Mouse (Mus musculus): ENCODE data around the gene Ncoa1.
"Not testable (repeated sequence)": the region's sequence is repeated elsewhere in the genome, so short reads cannot be mapped to it uniquely, and the experiment has no call there.

The Ncoa1 gene

DNA sequence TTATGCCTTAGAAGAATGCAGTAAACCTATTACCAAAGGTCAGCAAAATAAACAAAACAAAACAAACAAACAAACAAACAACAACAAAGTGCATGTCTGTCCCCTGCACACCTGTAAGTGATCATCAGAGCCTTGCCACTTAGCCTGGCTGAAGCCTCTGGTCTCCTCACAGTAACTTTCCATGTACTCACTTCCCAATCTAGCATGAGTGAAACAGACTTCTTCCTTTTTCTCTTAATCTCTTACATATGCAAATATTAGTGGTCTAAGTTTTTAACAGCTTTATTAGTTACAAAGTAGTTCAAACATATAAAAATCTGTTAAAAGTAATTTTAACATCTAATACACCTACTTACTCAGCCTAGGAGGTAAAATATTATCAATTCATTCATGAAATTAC is 24.7 kb downstream of the Ncoa1 start:
- peak; percentile 46 for DNase-seq (ENCODE audit: low read depth, low spot score)
- Histone ChIP-seq H3K36me3 (ENCODE audit: control insufficient read depth, insufficient read depth, low read length, poor library complexity, severe bottlenecking) (no peaks in the 10 kb centered on the region), H3K27me3 (ENCODE audit: control insufficient read depth, insufficient read depth, low read length, poor library complexity, severe bottlenecking) (no peaks in the 10 kb centered on the region)

DNA sequence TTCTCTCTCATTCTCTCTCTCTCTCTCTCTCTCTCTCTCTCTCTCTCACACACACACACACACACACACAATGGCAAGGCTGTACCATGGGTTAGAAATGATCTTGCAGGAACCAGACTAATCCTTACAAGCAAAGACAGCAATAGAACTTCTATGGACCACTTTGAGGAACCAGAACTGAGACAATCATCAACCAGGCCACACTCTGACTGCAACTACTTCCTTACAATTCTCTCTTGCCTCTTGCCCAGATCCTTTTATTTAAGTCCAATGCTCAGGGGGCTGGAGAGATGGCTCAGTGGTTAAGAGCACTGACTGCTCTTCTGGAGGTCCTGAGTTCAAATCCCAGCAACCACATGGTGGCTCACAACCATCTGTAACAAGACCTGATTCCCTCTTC is 26.5 kb downstream of the Ncoa1 start:
- DNase-seq (ENCODE audit: low read depth, low spot score), result peak; percentile 33
- H3K36me3 ChIP-seq (ENCODE audit: control insufficient read depth, insufficient read depth, low read length, poor library complexity, severe bottlenecking); H3K27me3 ChIP-seq (ENCODE audit: control insufficient read depth, insufficient read depth, low read length, poor library complexity, severe bottlenecking): not testable (repeated sequence)

DNA sequence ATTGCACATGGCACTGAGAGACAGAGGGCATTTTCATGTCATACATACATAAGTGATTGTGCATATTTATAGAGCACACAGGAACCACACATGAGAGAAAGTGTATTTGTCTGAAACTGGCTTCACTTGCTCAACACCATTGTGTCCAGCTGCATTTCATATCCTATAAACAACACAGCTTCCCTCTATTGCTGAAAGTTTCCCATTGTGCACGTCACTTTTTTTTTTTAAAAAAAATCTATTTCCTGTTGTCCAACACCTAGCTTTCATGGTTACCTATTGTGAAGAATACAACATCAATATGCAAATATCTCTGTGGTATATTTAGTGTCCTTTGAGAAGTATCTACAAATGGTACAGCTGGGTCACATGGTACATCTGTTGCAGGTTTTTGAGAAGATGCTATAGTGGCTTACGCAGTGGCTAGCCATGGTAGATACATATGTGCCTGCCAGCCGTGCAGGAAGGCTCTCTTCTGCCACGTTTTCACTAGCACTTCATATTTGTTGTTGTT is 28.8 kb downstream of the Ncoa1 start:
- peak; percentile 54 for DNase-seq (ENCODE audit: low read depth, low spot score)
- H3K36me3 ChIP-seq (ENCODE audit: control insufficient read depth, insufficient read depth, low read length, poor library complexity, severe bottlenecking), result no peaks in the 10 kb centered on the region
- no peaks in the 10 kb centered on the region for H3K27me3 ChIP-seq (ENCODE audit: control insufficient read depth, insufficient read depth, low read length, poor library complexity, severe bottlenecking)

DNA sequence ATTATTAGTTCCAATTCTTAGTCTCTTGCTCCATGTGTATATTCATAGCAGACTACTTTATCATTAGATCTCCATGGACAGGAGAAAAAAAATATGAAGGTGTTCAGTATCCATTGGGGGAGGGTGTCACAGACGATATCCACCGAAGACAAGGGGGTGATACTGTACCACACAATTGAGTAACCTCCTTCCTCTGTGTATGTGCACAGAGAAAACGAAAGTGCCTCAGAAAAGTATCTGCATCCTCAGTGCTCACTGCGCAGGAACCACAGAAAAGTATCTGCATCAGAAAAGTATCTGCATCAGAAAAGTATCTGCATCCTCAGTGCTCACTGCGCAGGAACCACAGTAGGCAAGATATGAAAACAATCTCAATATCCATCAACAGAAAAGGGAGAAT is 32.0 kb downstream of the Ncoa1 start:
- no peak for DNase-seq (ENCODE audit: low read depth, low spot score)
- Histone ChIP-seq H3K36me3 (ENCODE audit: control insufficient read depth, insufficient read depth, low read length, poor library complexity, severe bottlenecking) (no peaks in the 10 kb centered on the region), H3K27me3 (ENCODE audit: control insufficient read depth, insufficient read depth, low read length, poor library complexity, severe bottlenecking) (no peaks in the 10 kb centered on the region)

DNA sequence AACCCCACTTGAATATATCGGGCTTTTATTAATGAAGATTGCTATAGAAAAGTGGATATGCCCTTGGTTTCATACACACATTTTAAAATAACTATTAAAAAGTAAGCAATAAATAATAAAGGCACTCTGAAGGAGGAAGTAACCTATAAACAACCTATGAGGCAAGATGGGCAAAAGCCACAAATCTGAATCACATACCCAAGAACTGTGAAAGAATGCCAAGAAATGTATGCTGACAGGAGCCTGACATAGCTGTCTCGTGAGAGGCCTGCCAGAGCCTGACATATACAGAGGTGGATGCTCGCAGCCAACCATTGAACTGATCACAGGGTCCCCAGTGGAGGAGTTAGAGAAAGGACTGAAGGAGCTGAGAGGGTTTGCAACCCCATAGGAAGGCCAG is 35.5 kb downstream of the Ncoa1 start:
- Histone ChIP-seq H3K27me3 (ENCODE audit: control insufficient read depth, insufficient read depth, low read length, poor library complexity, severe bottlenecking) (no peaks in the 10 kb centered on the region), H3K36me3 (ENCODE audit: control insufficient read depth, insufficient read depth, low read length, poor library complexity, severe bottlenecking) (no peaks in the 10 kb centered on the region)
- no peak for DNase-seq (ENCODE audit: low read depth, low spot score)

DNA sequence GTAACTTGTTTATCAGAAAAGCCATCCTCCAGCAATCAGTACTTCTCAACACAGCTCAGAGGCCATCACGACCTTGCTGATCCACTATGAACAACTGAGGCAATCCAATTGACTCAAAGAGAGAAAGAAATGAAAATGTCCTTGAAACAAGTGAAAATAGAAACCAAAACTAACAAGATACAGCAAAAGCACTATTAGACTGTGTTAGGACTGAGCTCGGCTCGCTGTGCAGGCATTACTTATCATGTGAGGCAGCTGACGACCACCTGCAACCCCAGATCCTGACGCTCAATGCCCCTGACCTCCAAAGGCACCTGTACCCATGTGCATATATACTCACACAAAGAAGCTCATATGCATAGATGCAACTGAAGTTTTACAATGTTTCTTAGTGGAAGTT is 40.8 kb downstream of the Ncoa1 start:
- peak; percentile 16 for DNase-seq (ENCODE audit: low read depth, low spot score)
- Histone ChIP-seq H3K27me3 (ENCODE audit: control insufficient read depth, insufficient read depth, low read length, poor library complexity, severe bottlenecking) (no peaks in the 10 kb centered on the region), H3K36me3 (ENCODE audit: control insufficient read depth, insufficient read depth, low read length, poor library complexity, severe bottlenecking) (no peaks in the 10 kb centered on the region)

DNA sequence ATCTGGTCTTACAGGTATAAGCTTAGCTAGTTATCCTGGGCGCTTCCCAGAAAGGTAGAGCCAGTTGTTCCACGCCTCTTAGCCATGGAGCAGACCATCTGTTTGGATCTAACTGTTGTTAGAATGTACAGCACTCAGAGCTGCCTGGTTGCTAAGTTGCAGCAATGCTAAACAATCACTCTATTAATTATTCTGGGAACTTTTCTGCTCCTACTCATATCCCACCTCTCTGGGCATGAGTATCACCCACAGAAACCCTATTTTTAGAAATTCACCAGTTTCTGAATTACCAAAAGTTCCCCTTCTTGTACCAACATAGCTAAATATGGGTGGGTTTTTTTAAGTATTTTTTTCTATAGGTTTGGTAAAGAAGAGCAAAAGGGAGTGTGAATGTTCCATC is 43.4 kb downstream of the Ncoa1 start:
- H3K27me3 ChIP-seq (ENCODE audit: control insufficient read depth, insufficient read depth, low read length, poor library complexity, severe bottlenecking), result no peaks in the 10 kb centered on the region
- no peak for DNase-seq (ENCODE audit: low read depth, low spot score)
- H3K36me3 ChIP-seq (ENCODE audit: control insufficient read depth, insufficient read depth, low read length, poor library complexity, severe bottlenecking), result no peaks in the 10 kb centered on the region

DNA sequence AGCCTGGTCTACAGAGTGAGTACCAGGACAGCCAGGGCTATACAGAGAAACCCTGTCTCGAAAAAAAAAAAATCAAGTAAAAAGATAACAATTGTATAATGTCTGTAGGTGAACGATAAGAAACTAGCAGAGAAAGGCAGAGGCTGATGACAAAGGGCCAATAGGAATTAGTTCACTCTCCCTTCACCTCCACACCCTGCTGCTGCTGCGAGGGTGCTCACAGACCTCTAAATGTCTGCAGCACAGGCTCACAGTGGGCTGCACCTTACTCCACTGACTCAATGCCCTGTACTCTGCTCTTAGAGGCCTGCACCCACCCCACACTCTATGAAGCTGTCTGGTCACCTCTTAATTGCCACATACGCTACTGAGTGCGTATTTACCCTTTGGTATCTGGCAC is 45.0 kb downstream of the Ncoa1 start:
- H3K36me3 ChIP-seq (ENCODE audit: control insufficient read depth, insufficient read depth, low read length, poor library complexity, severe bottlenecking), result no peaks in the 10 kb centered on the region
- H3K27me3 ChIP-seq (ENCODE audit: control insufficient read depth, insufficient read depth, low read length, poor library complexity, severe bottlenecking), result no peaks in the 10 kb centered on the region
- DNase-seq (ENCODE audit: low read depth, low spot score), result no peak

DNA sequence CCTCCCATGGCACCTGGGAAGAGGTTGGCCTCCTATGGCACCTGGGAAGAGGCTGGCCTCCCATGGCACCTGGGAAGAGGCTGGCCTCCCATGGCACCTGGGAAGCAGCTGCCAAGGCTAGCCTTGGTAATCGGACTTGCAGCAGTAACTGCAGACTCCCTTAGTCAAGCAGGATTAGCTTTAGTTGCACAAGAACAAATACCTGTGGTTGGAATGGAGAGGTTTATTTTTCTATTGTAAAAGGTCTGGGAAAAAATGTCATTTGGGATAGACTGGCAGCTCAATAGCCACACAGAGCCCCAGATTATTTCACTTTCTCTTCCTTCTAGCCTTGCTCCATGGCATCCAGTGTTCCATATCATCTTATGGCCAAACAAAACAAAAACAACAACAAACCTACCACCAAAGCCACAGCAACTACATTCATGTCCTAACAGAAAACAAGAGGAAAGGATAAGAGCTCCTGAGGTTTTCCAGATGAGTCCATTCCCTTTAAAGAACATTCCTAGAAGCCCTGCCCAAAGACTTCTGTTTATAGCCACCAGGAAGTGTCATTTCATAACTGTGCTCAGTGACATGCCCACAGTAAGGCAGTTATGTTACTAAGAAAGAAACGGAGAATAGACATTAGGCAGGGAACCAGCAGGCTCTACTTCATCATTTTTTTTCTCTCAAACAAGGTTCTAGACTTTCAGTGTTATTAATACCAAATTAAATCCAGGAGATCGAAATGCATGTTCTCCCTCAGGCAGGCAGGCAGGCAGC is 46.7 kb downstream of the Ncoa1 start:
- no peak for DNase-seq (ENCODE audit: low read depth, low spot score)
- H3K27me3 ChIP-seq (ENCODE audit: control insufficient read depth, insufficient read depth, low read length, poor library complexity, severe bottlenecking), result no peaks in the 10 kb centered on the region
- no peaks in the 10 kb centered on the region for H3K36me3 ChIP-seq (ENCODE audit: control insufficient read depth, insufficient read depth, low read length, poor library complexity, severe bottlenecking)

DNA sequence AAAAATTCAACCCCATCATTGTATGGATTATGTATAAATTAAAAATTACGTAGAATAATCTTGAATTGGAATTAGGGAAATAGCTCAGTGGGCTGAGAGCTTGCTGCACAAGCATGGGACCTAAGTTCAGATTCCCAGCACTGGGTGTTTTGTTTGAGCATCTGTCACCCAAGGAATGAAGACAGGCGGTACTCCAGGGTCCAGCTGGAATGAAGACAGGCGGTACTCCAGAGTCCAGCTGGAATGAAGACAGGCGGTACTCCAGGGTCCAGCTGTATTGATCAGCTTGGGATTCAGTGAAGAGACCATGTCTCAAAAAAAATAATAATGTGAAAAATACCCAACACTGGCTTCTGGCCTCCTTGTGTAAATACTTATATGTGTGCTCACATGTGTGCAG is 58.2 kb downstream of the Ncoa1 start:
- no peaks in the 10 kb centered on the region for H3K36me3 ChIP-seq (ENCODE audit: control insufficient read depth, insufficient read depth, low read length, poor library complexity, severe bottlenecking)
- DNase-seq (ENCODE audit: low read depth, low spot score), result no peak
- no peaks in the 10 kb centered on the region for H3K27me3 ChIP-seq (ENCODE audit: control insufficient read depth, insufficient read depth, low read length, poor library complexity, severe bottlenecking)

DNA sequence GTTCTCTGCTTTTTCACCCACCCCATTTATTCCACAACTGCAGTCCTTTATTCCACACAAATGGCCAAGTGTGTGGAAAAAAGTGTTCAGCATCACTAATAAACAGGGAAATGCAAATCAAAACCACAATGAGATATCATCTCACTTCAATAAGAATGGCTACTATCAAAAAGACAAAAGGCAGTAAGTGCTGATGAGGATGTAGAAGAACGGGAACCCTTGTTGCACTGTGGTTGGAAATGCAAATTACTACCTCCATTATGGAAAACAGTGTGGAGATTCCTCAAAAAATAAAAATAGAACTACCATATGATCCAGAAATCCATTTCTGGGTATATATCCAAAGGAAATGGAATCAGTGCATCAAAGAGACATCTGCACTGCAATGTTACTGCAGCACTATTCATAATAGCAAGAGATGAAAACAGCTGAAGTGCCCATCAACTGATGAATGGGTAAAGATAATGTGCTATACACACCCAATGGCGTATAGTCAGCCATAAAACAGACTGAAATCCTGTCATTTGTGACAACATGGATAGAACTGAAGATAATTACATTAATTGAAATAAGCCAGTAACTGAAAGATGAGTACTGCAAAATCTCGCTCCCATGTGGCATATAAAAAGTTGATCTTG is 59.2 kb downstream of the Ncoa1 start:
- DNase-seq (ENCODE audit: low read depth, low spot score), result no peak
- H3K27me3 ChIP-seq (ENCODE audit: control insufficient read depth, insufficient read depth, low read length, poor library complexity, severe bottlenecking), result no peaks in the 10 kb centered on the region
- H3K36me3 ChIP-seq (ENCODE audit: control insufficient read depth, insufficient read depth, low read length, poor library complexity, severe bottlenecking), result no peaks in the 10 kb centered on the region

DNA sequence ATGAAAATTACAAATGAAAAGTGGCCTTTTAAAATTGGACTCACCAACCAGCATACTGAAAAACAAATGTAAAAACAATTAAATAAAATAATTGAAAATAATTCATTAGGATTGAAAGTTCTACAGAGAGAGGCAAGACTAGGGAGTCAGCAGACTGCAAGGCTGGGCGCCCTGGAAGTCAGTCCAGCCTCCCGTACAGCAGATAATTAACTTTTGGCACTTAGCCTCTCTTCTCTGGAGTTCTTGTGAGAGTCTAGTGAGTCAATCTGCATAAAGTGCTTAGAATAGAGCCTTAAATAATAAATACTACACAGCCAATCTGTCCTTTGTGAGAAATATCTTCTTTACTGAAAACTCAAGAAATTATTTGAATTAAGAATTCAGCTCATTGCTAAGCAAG is 69.9 kb downstream of the Ncoa1 start:
- no peak for DNase-seq (ENCODE audit: low read depth, low spot score)
- no peaks in the 10 kb centered on the region for H3K36me3 ChIP-seq (ENCODE audit: control insufficient read depth, insufficient read depth, low read length, poor library complexity, severe bottlenecking)
- H3K27me3 ChIP-seq (ENCODE audit: control insufficient read depth, insufficient read depth, low read length, poor library complexity, severe bottlenecking), result no peaks in the 10 kb centered on the region

DNA sequence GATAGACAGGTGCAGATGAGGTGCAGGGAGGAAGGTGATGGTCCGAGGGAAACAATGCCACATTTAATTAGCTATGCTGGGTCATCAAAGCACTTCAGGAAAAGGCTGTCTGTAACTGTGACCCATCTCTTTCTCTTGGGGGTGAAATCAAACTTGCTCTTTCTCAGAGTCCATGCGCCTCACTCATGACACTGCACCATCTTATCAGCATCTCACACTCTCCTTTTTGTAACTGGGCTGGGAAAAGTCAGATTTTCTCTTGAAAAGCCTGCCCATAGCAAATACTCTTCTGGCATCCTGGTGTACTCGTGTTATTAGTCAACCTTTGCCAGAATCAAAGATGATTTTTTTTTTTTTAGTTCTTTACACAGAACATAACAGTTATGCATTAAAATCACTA is 70.8 kb downstream of the Ncoa1 start:
- no peaks in the 10 kb centered on the region for H3K36me3 ChIP-seq (ENCODE audit: control insufficient read depth, insufficient read depth, low read length, poor library complexity, severe bottlenecking)
- DNase-seq (ENCODE audit: low read depth, low spot score), result no peak

DNA sequence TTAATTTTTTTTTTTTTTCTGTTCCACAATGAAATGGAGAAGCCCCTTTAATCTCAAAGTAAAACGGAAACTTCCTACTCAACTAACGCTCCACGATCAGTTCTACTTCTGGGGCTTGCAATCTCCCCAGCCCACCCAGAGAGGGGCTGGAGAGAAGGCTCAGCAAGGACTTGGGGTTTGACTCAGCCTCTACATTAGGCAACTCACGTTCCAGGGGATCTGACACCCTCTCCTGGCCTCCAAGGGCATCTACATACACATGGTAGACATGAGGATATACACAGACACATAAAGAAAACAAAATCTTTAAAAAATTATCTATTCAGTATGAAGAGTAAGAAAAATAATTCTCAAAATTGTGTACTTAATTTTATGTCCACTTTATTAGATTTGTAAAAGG is 73.8 kb downstream of the Ncoa1 start:
- Histone ChIP-seq H3K27me3 (ENCODE audit: control insufficient read depth, insufficient read depth, low read length, poor library complexity, severe bottlenecking) (no peaks in the 10 kb centered on the region), H3K36me3 (ENCODE audit: control insufficient read depth, insufficient read depth, low read length, poor library complexity, severe bottlenecking) (no peaks in the 10 kb centered on the region)
- no peak for DNase-seq (ENCODE audit: low read depth, low spot score)

More for the DNA sequence above, 70.8 kb downstream of the Ncoa1 start:
- no peaks in the 10 kb centered on the region for H3K27me3 ChIP-seq (ENCODE audit: control insufficient read depth, insufficient read depth, low read length, poor library complexity, severe bottlenecking)

DNA sequence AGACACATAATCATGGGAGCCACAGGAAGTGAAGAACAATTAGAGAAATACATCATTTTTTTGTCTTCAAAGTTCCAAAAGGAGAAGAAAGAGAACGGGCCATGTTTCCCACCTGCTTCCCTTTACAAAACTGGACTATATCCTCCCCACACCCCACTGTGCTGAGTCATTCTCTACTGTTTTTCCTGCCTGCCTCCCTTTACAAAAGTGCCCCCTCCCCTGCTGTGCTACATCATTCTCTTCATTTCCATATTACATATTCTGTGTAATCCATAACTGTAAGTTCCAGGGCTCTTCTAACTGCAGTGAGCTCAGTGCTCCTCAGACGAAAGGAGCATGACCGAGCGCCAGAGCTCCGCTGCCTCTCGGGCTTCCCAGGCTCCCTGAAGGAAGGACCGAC is 80.8 kb downstream of the Ncoa1 start:
- DNase-seq (ENCODE audit: low read depth, low spot score), result no peak
- Histone ChIP-seq H3K27me3 (ENCODE audit: control insufficient read depth, insufficient read depth, low read length, poor library complexity, severe bottlenecking) (no peaks in the 10 kb centered on the region), H3K36me3 (ENCODE audit: control insufficient read depth, insufficient read depth, low read length, poor library complexity, severe bottlenecking) (no peaks in the 10 kb centered on the region)
